Mouse (Mus musculus) stomach, postnatal 0 days (tissue): ENCODE results near the gene Med13l.

Experiments
- CTCF ChIP-seq: IDR thresholded peaks from 2 replicates; pipeline ENCODE4 v1.5.1; 2016; ENCODE audit warnings: antibody characterized with exemption, low read depth, mild to moderate bottlenecking, moderate library complexity
- EP300 ChIP-seq: optimal IDR thresholded peaks from 2 replicates; pipeline ENCODE3; 2016; ENCODE audit warnings: antibody characterized with exemption

GRCm38 (mm10) chr5:118559584-118560384 is 695 bp upstream of the Med13l start:
- peak; percentile 48 for TF ChIP-seq CTCF
- no peak for TF ChIP-seq EP300
